Mouse (Mus musculus) ES-E14 (cell line): Measurements from ENCODE around the gene Map9. TPM values are rescaled to one million over a fixed set of nuclear protein-coding genes. Genes with fewer than 3 reads are reported as not detected.

Experiments used
- DNase-seq: peaks from one replicate; pipeline ENCODE4 v3.0.0-alpha.2; 2013; ENCODE audit warnings: low read depth, low spot score
- H3K27ac ChIP-seq: 2 replicates; pipeline ENCODE4 v1.5.1; 2012; ENCODE audit warnings: low read depth, mild to moderate bottlenecking, low read length, moderate library complexity, mixed read lengths; ENCODE audit not compliant: poor library complexity, insufficient read depth, severe bottlenecking
- H3K36me3 ChIP-seq: 2 replicates; pipeline ENCODE4 v1.6.1; 2012; ENCODE audit warnings: mild to moderate bottlenecking, low read length, moderate library complexity, mixed read lengths; ENCODE audit not compliant: control insufficient read depth, poor library complexity, insufficient read depth, severe bottlenecking
- H3K4me1 ChIP-seq, 2 experiments: fragments of 150-350 bp in 1 of 2; sonication (generic) in 1 of 2; 2 replicates each; pipeline ENCODE4 v1.6.1; 2012; ENCODE audit warnings: low read length in 2 of 2, mild to moderate bottlenecking in 1 of 2, mixed read lengths in 1 of 2; ENCODE audit not compliant: control insufficient read depth in 2 of 2, insufficient read depth in 2 of 2, poor library complexity in 1 of 2
- H3K4me3 ChIP-seq, 2 experiments: fragments of 150-350 bp in 1 of 2; sonication (generic) in 1 of 2; 2 replicates each; pipeline ENCODE4 v1.5.1; 2012; ENCODE audit warnings: low read length in 2 of 2, low read depth in 1 of 2, mild to moderate bottlenecking in 1 of 2, mixed read lengths in 1 of 2; ENCODE audit not compliant: insufficient read depth in 1 of 2, poor library complexity in 1 of 2, severe bottlenecking in 1 of 2
- H3K9ac ChIP-seq: 2 replicates; pipeline ENCODE4 v1.6.1; 2012; ENCODE audit warnings: low read depth, mild to moderate bottlenecking, low read length, mixed read lengths; ENCODE audit not compliant: poor library complexity, insufficient read depth, severe bottlenecking
- H3K9me3 ChIP-seq: fragments of 150-350 bp; sonication (generic); 2 replicates; pipeline ENCODE4 v1.6.1; 2012; ENCODE audit warnings: low read depth, mild to moderate bottlenecking, low read length; ENCODE audit not compliant: control insufficient read depth, insufficient read depth
- CHD2 ChIP-seq: IDR thresholded peaks from 2 replicates; pipeline ENCODE4 v1.6.1; 2014; ENCODE audit warnings: mild to moderate bottlenecking, low read depth, low read length, inconsistent platforms
- HCFC1 ChIP-seq: IDR thresholded peaks from 2 replicates; pipeline ENCODE4 v1.6.1; 2012; ENCODE audit warnings: low read length, inconsistent platforms, borderline replicate concordance; ENCODE audit not compliant: insufficient read depth
- MAFK ChIP-seq: IDR thresholded peaks from 2 replicates; pipeline ENCODE4 v1.6.1; 2014; ENCODE audit warnings: mild to moderate bottlenecking, low read depth, low read length, inconsistent platforms; ENCODE audit not compliant: insufficient read depth
- ZC3H11A ChIP-seq: IDR thresholded peaks from 2 replicates; pipeline ENCODE4 v1.6.1; 2012; ENCODE audit warnings: low read depth, mild to moderate bottlenecking, inconsistent platforms, low read length, borderline replicate concordance
- ZNF384 ChIP-seq: IDR thresholded peaks from 2 replicates; pipeline ENCODE4 v1.6.1; 2012; ENCODE audit warnings: low read depth, low read length, inconsistent platforms
- in situ Hi-C, 2 experiments: fragments of 600-800 bp; cut with MboI; formaldehyde crosslinking; loops; one replicate each; pipeline ENCODE4 v1.15.1; 2025; ENCODE audit warnings: low sequenced_read_pairs in 2 of 2, inconsistent platforms in 1 of 2; ENCODE audit not compliant: unreplicated experiment in 2 of 2
- total RNA-seq: library from RNA; depleted of rRNA; stranded (reverse); fragments of 300-350 nt; gene quantifications from 2 replicates; pipeline ENCODE4 v1.2.3, GENCODE M21; 2012

The Map9 gene
- total RNA-seq, 1 experiment: 4.3 TPM

- Histone ChIP-seq H3K4me3 (peak overlapping the region; percentile 48 to 67), H3K4me1 (0 out of 4 replicates have a peak, but pooled peaks cover 0 to 2% of the 10 kb centered on the region in 2 experiments), H3K27ac (no peak overlapping the region), H3K36me3 (no peaks in the 10 kb centered on the region), H3K9me3 (no peaks in the 10 kb centered on the region), H3K9ac (no peak overlapping the region)
- TF ChIP-seq CHD2: no peak
- in situ Hi-C loops: loop anchor here (25.0 kb wide), 2 partner anchors 505 to 705 kb away; partner anchors contain the start of gene Plrg1 (in 1 of the 2)
- no peak for DNase-seq
Observed at GRCm38 (mm10) chr3:82357340-82357739, 504 bp upstream of the Map9 start.

GRCm38 (mm10) chr3:82359036-82359435 lies 1.2 kb downstream of the Map9 start:
- H3K27ac ChIP-seq: no peak overlapping the region
- in situ Hi-C loops: loop anchor here (25.0 kb wide), 2 partner anchors 503 to 703 kb away; partner anchors contain the start of gene Plrg1 (in 1 of the 2)
- 0 out of 4 replicates have a peak, but pooled peaks cover 0 to 2% of the 10 kb centered on the region in 2 experiments for H3K4me1 ChIP-seq
- H3K9ac ChIP-seq: no peak overlapping the region
- DNase-seq: no peak
- peaks cover 4% of the 10 kb centered on the region for H3K36me3 ChIP-seq
- TF ChIP-seq ZNF384: no peak
- no peak for TF ChIP-seq CHD2
- no peak for TF ChIP-seq MAFK
- no peak overlapping the region for H3K4me3 ChIP-seq
- no peaks in the 10 kb centered on the region for H3K9me3 ChIP-seq

- no peak overlapping the region for H3K4me3 ChIP-seq
- H3K9me3 ChIP-seq: no peaks in the 10 kb centered on the region
- TF ChIP-seq HCFC1 (no peak), ZNF384 (no peak), ZC3H11A (no peak), CHD2 (no peak), MAFK (no peak)
- H3K27ac ChIP-seq: no peak overlapping the region
- in situ Hi-C loops: loop anchor here (25.0 kb wide), 2 partner anchors 500 to 700 kb away; partner anchors contain the start of gene Plrg1 (in 1 of the 2)
- 0 out of 4 replicates have a peak, but pooled peaks cover 0 to 2% of the 10 kb centered on the region in 2 experiments for H3K4me1 ChIP-seq
- no peak overlapping the region for H3K9ac ChIP-seq
- peaks cover 4% of the 10 kb centered on the region for H3K36me3 ChIP-seq
- peak; percentile 22 for DNase-seq
Observed at GRCm38 (mm10) chr3:82362452-82362851, 4.6 kb downstream of the Map9 start.

GRCm38 (mm10) chr3:82364505-82364904 lies 6.7 kb downstream of the Map9 start:
- H3K27ac ChIP-seq: no peak overlapping the region
- H3K4me3 ChIP-seq: no peak overlapping the region
- DNase-seq: no peak
- H3K36me3 ChIP-seq: peaks cover 7% of the 10 kb centered on the region
- H3K4me1 ChIP-seq: peaks cover 0 to 4% of the 10 kb centered on the region in 2 experiments; a peak in 1 of 4 replicates
- in situ Hi-C loops: loop anchor here (25.0 kb wide), 2 partner anchors 498 to 698 kb away; partner anchors contain the start of gene Plrg1 (in 1 of the 2)
- no peaks in the 10 kb centered on the region for H3K9me3 ChIP-seq
- no peak for TF ChIP-seq ZC3H11A
- no peak for TF ChIP-seq CHD2
- TF ChIP-seq MAFK: no peak
- no peak for TF ChIP-seq HCFC1
- TF ChIP-seq ZNF384: no peak
- H3K9ac ChIP-seq: no peak overlapping the region

GRCm38 (mm10) chr3:82364988-82365387 lies 7.1 kb downstream of the Map9 start:
- peaks cover 0 to 4% of the 10 kb centered on the region in 2 experiments; a peak in 1 of 4 replicates for H3K4me1 ChIP-seq
- TF ChIP-seq ZC3H11A: peak; percentile 65
- no peak for TF ChIP-seq CHD2
- no peak for TF ChIP-seq MAFK
- no peak for TF ChIP-seq HCFC1
- TF ChIP-seq ZNF384: no peak
- no peak overlapping the region for H3K9ac ChIP-seq
- H3K4me3 ChIP-seq: no peak overlapping the region
- in situ Hi-C loops: loop anchor here (25.0 kb wide), 2 partner anchors 497 to 697 kb away; partner anchors contain the start of gene Plrg1 (in 1 of the 2)
- H3K9me3 ChIP-seq: no peaks in the 10 kb centered on the region
- no peak overlapping the region for H3K27ac ChIP-seq
- peaks cover 7% of the 10 kb centered on the region for H3K36me3 ChIP-seq
- no peak for DNase-seq
